Mouse (Mus musculus) A20 (cell line): ENCODE data around the gene Cpeb4.

ENCODE experiments used
- DNase-seq: peaks from one replicate; pipeline ENCODE4 v3.0.0-alpha.2; 2011; ENCODE audit warnings: low read depth, low spot score

Gene Cpeb4

GRCm38 (mm10) chr11:31846771-31847468 lies 25.1 kb upstream of the Cpeb4 start:
- DNase-seq: no peak

- no peak for DNase-seq
These were observed 24.6 kb upstream of the Cpeb4 start for GRCm38 (mm10) chr11:31847469-31847805.

- DNase-seq: no peak
These were observed 23.3 kb upstream of the Cpeb4 start for GRCm38 (mm10) chr11:31848725-31849124.

- no peak for DNase-seq
These were observed 21.7 kb upstream of the Cpeb4 start for GRCm38 (mm10) chr11:31850156-31850775.

- no peak for DNase-seq
These were observed 21.0 kb upstream of the Cpeb4 start for GRCm38 (mm10) chr11:31850995-31851394.

GRCm38 (mm10) chr11:31851702-31852560 lies 20.1 kb upstream of the Cpeb4 start:
- no peak for DNase-seq

- DNase-seq: no peak
These were observed 17.1 kb upstream of the Cpeb4 start for GRCm38 (mm10) chr11:31854955-31855354.

- DNase-seq: no peak
These were observed 14.5 kb upstream of the Cpeb4 start for GRCm38 (mm10) chr11:31857479-31857878.

GRCm38 (mm10) chr11:31861149-31861890 lies 10.7 kb upstream of the Cpeb4 start:
- no peak for DNase-seq

GRCm38 (mm10) chr11:31867976-31868375 lies 4.0 kb upstream of the Cpeb4 start:
- DNase-seq: no peak

- DNase-seq: peak; percentile 99
These were observed 1.6 kb upstream of the Cpeb4 start for GRCm38 (mm10) chr11:31870285-31871010.

- DNase-seq: peak; percentile 59
These were observed 873 bp upstream of the Cpeb4 start for GRCm38 (mm10) chr11:31871135-31871541.

GRCm38 (mm10) chr11:31872546-31873261 lies 693 bp downstream of the Cpeb4 start:
- no peak for DNase-seq

- DNase-seq: no peak
These were observed 2.1 kb downstream of the Cpeb4 start for GRCm38 (mm10) chr11:31874071-31874470.

- no peak for DNase-seq
These were observed 11.7 kb downstream of the Cpeb4 start for GRCm38 (mm10) chr11:31883671-31884070.

- DNase-seq: no peak
These were observed 13.8 kb downstream of the Cpeb4 start for GRCm38 (mm10) chr11:31885765-31886164.

- no peak for DNase-seq
These were observed 16.2 kb downstream of the Cpeb4 start for GRCm38 (mm10) chr11:31888229-31888628.

- no peak for DNase-seq
These were observed 20.1 kb downstream of the Cpeb4 start for GRCm38 (mm10) chr11:31892152-31892551.

GRCm38 (mm10) chr11:31893639-31894038 lies 21.6 kb downstream of the Cpeb4 start:
- no peak for DNase-seq

- DNase-seq: no peak
These were observed 24.2 kb downstream of the Cpeb4 start for GRCm38 (mm10) chr11:31896065-31896792.
